Mouse (Mus musculus) layer of hippocampus, adult 11-12 months (tissue): Measurements from ENCODE around the gene Arhgef18.

Experiments used
- DNase-seq: peaks from one replicate; pipeline ENCODE4 v3.0.0; 2022; ENCODE audit warnings: low spot score

Arhgef18 gene

DNA sequence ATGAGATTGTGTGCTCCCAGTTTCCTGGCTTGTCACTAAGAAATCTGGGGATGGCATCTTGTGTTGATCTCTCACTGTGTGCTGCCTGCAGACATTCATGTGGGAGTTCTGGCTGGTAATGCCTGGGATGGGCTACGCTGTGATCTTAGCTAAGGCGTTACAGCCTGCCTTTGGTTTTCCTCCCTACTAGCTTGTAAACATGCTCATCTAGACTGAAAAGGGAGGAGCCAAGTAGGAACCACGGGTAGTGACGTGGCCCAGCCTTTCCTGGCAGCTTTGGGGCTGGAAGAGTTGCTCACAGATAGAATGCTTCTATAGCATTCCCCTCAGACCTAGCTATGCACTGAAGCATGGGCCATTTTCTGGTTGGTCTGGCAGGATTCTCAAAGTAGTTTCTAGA lies 109.4 kb downstream of the Arhgef18 start:
- DNase-seq: no peak
